Mouse (Mus musculus) heart, adult 2 months (tissue): Measurements from ENCODE around the gene C1qc. TPM values are rescaled to one million over a fixed set of nuclear protein-coding genes. Genes with fewer than 3 reads are reported as not detected.

ENCODE experiments used
- DNase-seq, 2 experiments: peaks; one replicate each; pipeline ENCODE4 v3.0.0; 2021
- H3K27ac ChIP-seq: fragments of 200-600 bp; 2 replicates; pipeline ENCODE4 v1.8.1; 2022
- H3K27me3 ChIP-seq: fragments of 200-500 bp; 2 replicates; pipeline ENCODE4 v1.6.1; 2012; ENCODE audit warnings: mild to moderate bottlenecking, low read length, inconsistent platforms, mixed read lengths; ENCODE audit not compliant: control insufficient read depth, insufficient read depth
- H3K36me3 ChIP-seq: fragments of 200-500 bp; 2 replicates; pipeline ENCODE4 v1.6.1; 2012; ENCODE audit warnings: low read length, inconsistent platforms; ENCODE audit not compliant: control insufficient read depth, insufficient read depth
- H3K4me1 ChIP-seq: fragments of 200-500 bp; 2 replicates; pipeline ENCODE4 v1.6.1; 2011; ENCODE audit warnings: low read length; ENCODE audit not compliant: control insufficient read depth, insufficient read depth
- H3K4me3 ChIP-seq: fragments of 200-600 bp; 2 replicates; pipeline ENCODE4 v1.8.1; 2022
- H3K79me2 ChIP-seq: fragments of 200-500 bp; replicated peaks from 2 replicates; pipeline ENCODE4 v1.6.1; 2012; ENCODE audit warnings: mild to moderate bottlenecking, inconsistent platforms, low read length, moderate library complexity, mixed read lengths; ENCODE audit not compliant: control insufficient read depth, insufficient read depth
- H3K9ac ChIP-seq: fragments of 200-500 bp; 2 replicates; pipeline ENCODE4 v1.6.1; 2012; ENCODE audit warnings: low read depth, mild to moderate bottlenecking, control low read depth, inconsistent platforms, low read length, mixed read lengths
- CTCF ChIP-seq: fragments of 200-600 bp; IDR thresholded peaks from 2 replicates; pipeline ENCODE4 v1.8.1; 2022; ENCODE audit warnings: antibody characterized with exemption, mild to moderate bottlenecking, moderate library complexity
- EP300 ChIP-seq: fragments of 200-500 bp; IDR thresholded peaks from 2 replicates; pipeline ENCODE4 v1.6.1; 2011; ENCODE audit warnings: low read depth, low read length, control low read depth; ENCODE audit not compliant: insufficient read depth
- POLR2A ChIP-seq: fragments of 200-500 bp; IDR thresholded peaks from 2 replicates; pipeline ENCODE4 v1.6.1; 2011; ENCODE audit warnings: mild to moderate bottlenecking, low read depth, low read length, control low read depth; ENCODE audit not compliant: insufficient read depth
- WGBS: fragments of 180-500 bp; shearing (Covaris S2); methylation state at CpG from one replicate; pipeline ENCODE4 v1.1.7; 2018; 5-methylcytosine and 5-hydroxymethylcytosine counted together
- intact Hi-C: fragments of 180-260 bp; cut with DNase I; formaldehyde crosslinking; loops from one replicate; pipeline ENCODE4 v1.15.1; 2025
- polyA plus RNA-seq: library from polyadenylated mRNA; depleted of rRNA; stranded (reverse); fragments of >200 nt; gene quantifications from 2 replicates; pipeline ENCODE4 v1.2.3, GENCODE M21; 2012
- total RNA-seq, 2 experiments: library from RNA; stranded (reverse); gene quantifications; 2 replicates each; pipeline ENCODE4 v1.2.3; 2021

C1qc gene
- total and polyA plus RNA-seq, 3 experiments, result 39.6 to 63.2 (median 41.5) TPM

GRCm38 (mm10) chr4:136916359-136917164 lies 23.7 kb upstream of the C1qc start:
- no peak for DNase-seq
- WGBS, result 69% methylated on average over 20 of the region's 20 CpGs
- intact Hi-C loops, result no loop called here
- H3K4me1 ChIP-seq, result no peaks in the 10 kb centered on the region
- no peak for TF ChIP-seq POLR2A
- no peak for TF ChIP-seq EP300
- no peak for TF ChIP-seq CTCF
- H3K4me3 ChIP-seq, result no peak overlapping the region
- no peaks in the 10 kb centered on the region for H3K27me3 ChIP-seq
- H3K36me3 ChIP-seq, result no peaks in the 10 kb centered on the region
- no peak overlapping the region for H3K27ac ChIP-seq
- H3K9ac ChIP-seq, result no peak overlapping the region
- no peaks in the 10 kb centered on the region for H3K79me2 ChIP-seq

DNA sequence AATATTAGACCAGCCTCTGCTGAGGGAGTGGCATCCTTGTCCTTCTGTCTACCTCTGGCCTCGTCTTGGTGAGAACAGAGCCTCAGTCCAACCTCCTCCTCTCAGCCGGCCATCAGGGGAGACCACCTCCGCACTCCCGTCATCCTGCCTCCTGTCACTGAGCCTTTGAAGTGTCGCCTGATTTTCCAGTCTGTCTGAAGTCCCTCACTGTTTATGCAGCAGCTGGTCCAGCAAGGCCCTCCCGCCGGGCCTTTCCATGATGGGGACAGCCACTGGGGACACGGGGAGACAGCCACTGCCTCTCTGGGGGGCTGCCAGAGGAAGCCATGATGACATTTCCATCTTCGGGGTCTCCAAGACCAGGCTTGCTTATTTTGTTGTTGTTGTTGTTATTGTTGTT lies 20.0 kb upstream of the C1qc start:
- intact Hi-C loops, result no loop called here
- peaks cover 2% of the 10 kb centered on the region; the same call in 1 of the 2 replicates for H3K27me3 ChIP-seq

DNA sequence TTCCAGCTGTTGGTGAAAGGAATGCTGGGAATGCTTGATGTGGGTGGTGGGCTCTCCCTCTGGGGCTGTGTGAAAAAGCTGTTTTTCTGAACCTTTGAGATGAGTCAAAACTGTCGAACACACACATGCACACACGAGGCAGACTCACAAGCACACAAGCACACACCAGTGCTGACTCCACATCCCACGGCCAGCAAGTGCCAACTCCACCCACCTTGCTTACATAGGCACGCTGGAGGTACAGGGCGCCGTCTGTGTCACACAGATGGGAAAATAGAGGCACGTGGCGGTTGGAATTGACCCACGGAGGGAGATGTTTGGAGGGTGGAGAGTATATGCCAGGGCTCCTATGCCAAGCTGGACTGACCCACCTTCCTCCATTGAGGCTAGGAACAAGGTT lies 18.9 kb upstream of the C1qc start:
- WGBS, result 43% methylated on average over 9 of the region's 9 CpGs
- H3K4me1 ChIP-seq, result no peaks in the 10 kb centered on the region

More for the DNA sequence above, 20.0 kb upstream of the C1qc start:
- Histone ChIP-seq H3K4me3 (no peak overlapping the region), H3K9ac (no peak overlapping the region), H3K36me3 (no peaks in the 10 kb centered on the region), H3K27ac (no peak overlapping the region), H3K79me2 (no peaks in the 10 kb centered on the region), H3K4me1 (no peaks in the 10 kb centered on the region)
- 17% methylated on average over 9 of the region's 9 CpGs for WGBS
- no peak for DNase-seq
- TF ChIP-seq CTCF (no peak), EP300 (no peak), POLR2A (no peak)

GRCm38 (mm10) chr4:136911211-136911646 lies 18.4 kb upstream of the C1qc start:
- Histone ChIP-seq H3K79me2 (no peaks in the 10 kb centered on the region), H3K4me3 (no peak overlapping the region), H3K27me3 (peaks cover 3% of the 10 kb centered on the region; the same call in 1 of the 2 replicates), H3K27ac (no peak overlapping the region), H3K9ac (no peak overlapping the region), H3K4me1 (no peaks in the 10 kb centered on the region), H3K36me3 (no peaks in the 10 kb centered on the region)
- WGBS, result 16% methylated on average over 17 of the region's 17 CpGs
- TF ChIP-seq EP300 (no peak), CTCF (no peak), POLR2A (no peak)
- no peak for DNase-seq
- intact Hi-C loops, result no loop called here

More for the DNA sequence above, 18.9 kb upstream of the C1qc start:
- intact Hi-C loops, result no loop called here
- Histone ChIP-seq H3K79me2 (no peaks in the 10 kb centered on the region), H3K27ac (no peak overlapping the region), H3K27me3 (peaks cover 2% of the 10 kb centered on the region; the same call in 1 of the 2 replicates), H3K36me3 (no peaks in the 10 kb centered on the region), H3K4me3 (no peak overlapping the region), H3K9ac (no peak overlapping the region)
- TF ChIP-seq POLR2A (no peak), CTCF (no peak), EP300 (no peak)
- no peak for DNase-seq

- Histone ChIP-seq H3K4me3 (no peak overlapping the region), H3K4me1 (no peaks in the 10 kb centered on the region), H3K27ac (no peak overlapping the region), H3K79me2 (no peaks in the 10 kb centered on the region), H3K36me3 (no peaks in the 10 kb centered on the region), H3K27me3 (peaks cover 7% of the 10 kb centered on the region; the same call in 1 of the 2 replicates), H3K9ac (no peak overlapping the region)
- no peak for TF ChIP-seq CTCF
- intact Hi-C loops, result loop anchor here (1.0 to 5.0 kb wide), 2 partner anchors 74 to 164 kb away; no protein-coding TSS in a partner anchor
- no peak for DNase-seq
Observed at GRCm38 (mm10) chr4:136907809-136908208, 14.9 kb upstream of the C1qc start.

GRCm38 (mm10) chr4:136907033-136907432 lies 14.2 kb upstream of the C1qc start:
- H3K36me3 ChIP-seq, result no peaks in the 10 kb centered on the region
- intact Hi-C loops, result loop anchor here (1.0 to 5.0 kb wide), 2 partner anchors 75 to 165 kb away; no protein-coding TSS in a partner anchor
- DNase-seq, result peak in 1 of 2 experiments; percentile 17

More at GRCm38 (mm10) chr4:136907033-136907432, 14.2 kb upstream of the C1qc start:
- H3K27me3 ChIP-seq, result peaks cover 7% of the 10 kb centered on the region; the same call in 1 of the 2 replicates
- H3K4me3 ChIP-seq, result no peak overlapping the region
- no peak overlapping the region for H3K9ac ChIP-seq
- H3K4me1 ChIP-seq, result no peaks in the 10 kb centered on the region
- H3K79me2 ChIP-seq, result no peaks in the 10 kb centered on the region
- WGBS, result 13% methylated on average over 7 of the region's 7 CpGs
- no peak overlapping the region for H3K27ac ChIP-seq
- TF ChIP-seq CTCF (peak; percentile 77), EP300 (0 out of 2 replicates have a peak, but pooled peaks have one; percentile 30), POLR2A (no peak)
